Mouse (Mus musculus): Measurements from ENCODE around the gene Kcnt2.

Kcnt2 gene

GRCm38 (mm10) chr1:140531285-140531908 lies 285.4 kb downstream of the Kcnt2 start:
- no peak for DNase-seq

DNA sequence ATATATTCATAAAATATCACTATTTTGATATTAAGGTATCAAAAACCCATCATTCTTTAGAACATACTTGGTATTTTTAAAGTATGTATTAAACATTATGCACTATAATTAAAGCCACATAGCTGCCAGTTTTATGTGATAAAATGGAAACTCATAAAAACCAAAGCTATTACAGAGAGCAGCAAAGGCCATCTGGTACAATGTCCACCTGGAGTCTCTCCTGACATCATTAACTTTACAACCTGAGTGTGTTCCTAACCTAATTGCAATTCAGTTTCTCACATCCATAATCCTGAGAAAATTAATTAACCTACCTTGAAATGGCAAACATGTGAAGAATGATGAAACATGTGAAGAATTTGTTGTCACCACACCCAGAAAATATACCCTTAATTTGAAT lies 288.9 kb downstream of the Kcnt2 start:
- no peak for DNase-seq

GRCm38 (mm10) chr1:140542066-140542465 lies 296.1 kb downstream of the Kcnt2 start:
- no peak for DNase-seq

GRCm38 (mm10) chr1:140548711-140549110 lies 302.8 kb downstream of the Kcnt2 start:
- no peak for DNase-seq

GRCm38 (mm10) chr1:140560801-140561200 lies 314.8 kb downstream of the Kcnt2 start:
- DNase-seq, result no peak

DNA sequence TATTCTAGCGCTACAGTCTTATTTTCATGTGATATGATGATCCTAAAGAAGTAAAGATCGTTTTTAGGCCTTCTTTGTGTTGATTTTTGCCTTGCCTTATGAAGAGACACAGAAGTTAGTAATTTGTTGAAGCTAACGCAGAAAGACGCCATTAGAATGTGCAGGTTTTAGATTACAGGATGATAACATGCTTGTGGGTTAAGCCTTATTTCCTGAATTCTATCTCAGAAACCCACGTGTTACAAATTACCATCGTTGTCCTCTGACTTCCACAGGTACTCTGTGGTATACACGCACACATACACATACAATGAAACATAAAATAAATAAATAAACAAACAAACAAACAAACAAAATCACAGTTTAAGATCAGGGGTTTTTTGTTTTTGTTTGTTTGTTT lies 326.2 kb downstream of the Kcnt2 start:
- no peak for DNase-seq

GRCm38 (mm10) chr1:140578607-140579006 lies 332.6 kb downstream of the Kcnt2 start:
- no peak for DNase-seq

GRCm38 (mm10) chr1:140588302-140588701 lies 342.3 kb downstream of the Kcnt2 start:
- peak; percentile 82 for DNase-seq

GRCm38 (mm10) chr1:140608765-140609297 lies 362.9 kb downstream of the Kcnt2 start:
- no peak for DNase-seq

GRCm38 (mm10) chr1:140613101-140613500 lies 367.1 kb downstream of the Kcnt2 start:
- DNase-seq, result no peak

DNA sequence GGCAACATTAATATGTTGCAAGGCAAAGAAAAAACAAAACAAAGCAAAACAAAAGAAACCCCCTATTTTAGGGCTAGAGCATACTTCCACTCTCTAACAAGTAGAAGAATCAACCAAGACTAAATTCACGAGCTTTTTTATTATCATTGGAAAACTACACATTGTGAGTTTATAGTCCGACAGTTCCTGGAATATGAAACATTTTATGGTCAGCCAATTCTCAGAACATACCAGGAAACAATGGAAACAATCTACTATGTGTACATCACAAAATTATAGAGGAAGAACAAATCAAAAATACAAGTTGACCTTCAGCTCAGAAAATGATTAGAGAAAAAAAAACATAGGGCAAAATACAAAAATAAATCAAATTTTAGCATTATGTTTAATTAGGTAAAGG lies 368.9 kb downstream of the Kcnt2 start:
- no peak for DNase-seq

GRCm38 (mm10) chr1:140618164-140618563 lies 372.2 kb downstream of the Kcnt2 start:
- DNase-seq, result no peak

DNA sequence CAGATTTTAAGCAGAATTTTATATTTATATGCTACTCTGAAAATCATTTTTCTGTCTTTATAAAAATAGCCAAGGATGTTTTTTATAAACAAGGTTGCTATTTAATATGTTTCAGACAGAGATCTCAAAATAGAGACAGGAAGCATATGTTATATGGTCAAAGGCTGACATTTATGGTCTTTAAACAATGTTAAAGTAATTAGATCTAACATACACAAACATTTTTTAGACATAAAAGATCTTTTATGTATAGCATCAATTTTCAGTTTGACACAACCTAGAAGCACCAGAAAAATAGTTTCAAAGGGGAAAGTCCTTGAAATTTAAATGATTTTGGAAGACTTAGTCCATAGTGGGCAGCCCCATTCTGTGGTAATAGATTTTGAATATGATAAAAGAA lies 379.0 kb downstream of the Kcnt2 start:
- no peak for DNase-seq

- DNase-seq, result no peak
Observed at GRCm38 (mm10) chr1:140659607-140660340, 413.8 kb downstream of the Kcnt2 start.

DNA sequence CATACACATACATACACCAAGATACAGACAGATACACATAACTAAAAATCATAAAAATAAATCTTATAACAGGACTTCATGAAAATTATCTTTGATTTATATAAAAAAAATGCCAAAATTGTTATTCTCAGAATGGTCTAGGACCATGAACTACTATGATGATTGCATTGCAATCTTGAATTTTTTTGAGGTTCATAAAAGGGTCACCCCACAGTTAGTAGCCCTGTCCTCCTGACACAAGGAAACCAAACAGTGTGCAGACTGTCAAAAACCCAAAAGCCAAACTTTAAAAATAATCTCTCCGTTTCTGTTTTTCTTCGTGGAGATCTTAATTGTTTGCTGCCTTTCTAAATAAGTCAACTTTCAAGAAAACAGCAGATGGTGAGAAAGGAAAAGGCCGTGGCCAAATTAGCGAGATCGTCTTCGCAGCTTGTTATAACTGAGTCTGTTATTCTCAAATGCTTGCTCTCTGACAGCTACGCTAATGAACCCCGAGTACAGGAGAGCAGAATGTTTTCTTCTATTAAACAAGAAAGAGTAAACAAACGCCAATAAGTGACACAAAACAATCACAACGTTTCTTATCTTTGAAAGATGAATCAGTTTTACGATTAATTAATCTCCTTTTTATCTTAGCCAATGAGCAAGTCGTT lies 414.9 kb downstream of the Kcnt2 start:
- DNase-seq, result no peak

- no peak for DNase-seq
Observed at GRCm38 (mm10) chr1:140661404-140661787, 415.4 kb downstream of the Kcnt2 start.
